Mouse (Mus musculus) hindbrain, postnatal 0 days (tissue): ENCODE measurements at regions not wholly inside any gene's neighbourhood (a gene's known extent, or its start where the extent isn't known, plus 50 kb on each side); places are given as distances from the start of the nearest gene placed in this dataset.

Experiments
- ATAC-seq: fragments of 200-750 bp; cut with Nextera tagmentation; 2 replicates; pipeline ENCODE4 v1.8.0; 2017; ENCODE audit warnings: mild to moderate bottlenecking, moderate TSS enrichment, moderate library complexity
- DNase-seq: peaks from one replicate; pipeline ENCODE4 v3.0.0-alpha.2; 2015; ENCODE audit warnings: low spot score
- H3K27ac ChIP-seq: fragments of 300-500 bp; sonication (generic); 2 replicates; pipeline ENCODE4 v1.5.1; 2014; ENCODE audit warnings: mild to moderate bottlenecking
- H3K27me3 ChIP-seq: fragments of 300-500 bp; sonication (generic); 2 replicates; pipeline ENCODE4 v1.6.1; 2014; ENCODE audit warnings: low read length, mixed read lengths; ENCODE audit not compliant: insufficient read depth
- H3K36me3 ChIP-seq: fragments of 300-500 bp; sonication (generic); 2 replicates; pipeline ENCODE4 v1.6.1; 2014; ENCODE audit warnings: low read length, mixed read lengths; ENCODE audit not compliant: insufficient read depth
- H3K4me1 ChIP-seq: fragments of 300-500 bp; sonication (generic); 2 replicates; pipeline ENCODE4 v1.6.1; 2014; ENCODE audit warnings: antibody characterized with exemption, low read length, mixed read lengths; ENCODE audit not compliant: insufficient read depth
- H3K4me2 ChIP-seq: fragments of 300-500 bp; sonication (generic); 2 replicates; pipeline ENCODE4 v1.6.1; 2014; ENCODE audit warnings: low read depth, mild to moderate bottlenecking, low read length, moderate library complexity, mixed read lengths
- H3K4me3 ChIP-seq: fragments of 300-500 bp; sonication (generic); 2 replicates; pipeline ENCODE4 v1.5.1; 2014; ENCODE audit warnings: low read length
- H3K9ac ChIP-seq: fragments of 300-500 bp; sonication (generic); replicated peaks from 2 replicates; pipeline ENCODE4 v1.6.1; 2014; ENCODE audit warnings: mild to moderate bottlenecking, low read length, moderate library complexity, mixed read lengths
- H3K9me3 ChIP-seq: fragments of 300-500 bp; sonication (generic); 2 replicates; pipeline ENCODE4 v1.6.1; 2016; ENCODE audit warnings: low read length, mixed read lengths
- CTCF ChIP-seq: IDR thresholded peaks from 2 replicates; pipeline ENCODE4 v1.5.1; 2016; ENCODE audit warnings: antibody characterized with exemption, control low read depth, low read depth
- WGBS: fragments of 180-500 bp; shearing (Covaris S2); extraction: QIAGEN DNeasy Blood & Tissue Kit; methylation state at CpG from one replicate; pipeline ENCODE4 v1.1.7; 2014; 5-methylcytosine and 5-hydroxymethylcytosine counted together

DNA sequence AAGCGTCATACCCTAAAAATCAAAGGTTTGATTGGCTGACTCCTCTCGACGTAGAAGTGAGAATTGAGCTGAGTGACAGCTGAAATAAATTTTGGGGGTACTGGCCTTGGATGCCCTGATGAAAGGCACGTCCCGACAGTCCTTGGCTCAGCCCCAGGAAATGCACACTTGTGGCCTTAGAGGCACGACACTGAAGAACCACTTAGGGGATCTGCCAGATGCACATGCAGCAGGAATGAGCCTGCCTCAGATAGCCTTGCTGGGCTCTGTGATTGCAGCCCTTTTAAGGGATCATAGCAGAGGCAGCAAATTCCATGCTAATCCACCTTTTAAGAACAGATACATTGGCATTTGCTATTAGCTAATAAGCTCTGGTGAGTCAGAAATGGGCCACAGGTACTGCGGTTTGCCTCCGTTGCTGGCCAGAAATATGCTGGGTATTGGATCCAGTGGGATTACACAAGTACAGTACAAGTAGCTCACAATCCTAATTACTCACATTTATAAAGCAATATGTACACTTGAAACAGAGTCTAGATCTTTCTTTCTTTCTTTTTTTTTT, 1463.3 kb downstream of the Slc22a22 start:
- Histone ChIP-seq H3K4me1 (no peaks in the 10 kb centered on the region), H3K9me3 (no peaks in the 10 kb centered on the region), H3K9ac (no peak overlapping the region), H3K4me2 (no peak overlapping the region), H3K27ac (no peak overlapping the region), H3K4me3 (no peak overlapping the region), H3K27me3 (no peaks in the 10 kb centered on the region), H3K36me3 (no peaks in the 10 kb centered on the region)
- TF ChIP-seq CTCF = no peak
- DNase-seq = no peak
- WGBS = 64% methylated on average over 8 of the region's 8 CpGs
- no peak for ATAC-seq

- no peak overlapping the region for H3K27ac ChIP-seq
- no peaks in the 10 kb centered on the region for H3K4me1 ChIP-seq
- no peak overlapping the region for H3K9ac ChIP-seq
- no peak for ATAC-seq
- no peak for DNase-seq
- no peak for TF ChIP-seq CTCF
- H3K27me3 ChIP-seq = no peaks in the 10 kb centered on the region
- no peaks in the 10 kb centered on the region for H3K9me3 ChIP-seq
- H3K36me3 ChIP-seq = no peaks in the 10 kb centered on the region
- no peak overlapping the region for H3K4me2 ChIP-seq
- no peak overlapping the region for H3K4me3 ChIP-seq
- WGBS = 51% methylated on average over 5 of the region's 5 CpGs
Observed at GRCm38 (mm10) chr15:56008603-56009174, 1468.7 kb downstream of the Slc22a22 start.

GRCm38 (mm10) chr15:56007376-56007775, 1470.0 kb downstream of the Slc22a22 start:
- Histone ChIP-seq H3K27me3 (no peaks in the 10 kb centered on the region), H3K4me3 (no peak overlapping the region), H3K27ac (no peak overlapping the region), H3K36me3 (no peaks in the 10 kb centered on the region), H3K4me2 (no peak overlapping the region), H3K9me3 (no peaks in the 10 kb centered on the region), H3K9ac (no peak overlapping the region), H3K4me1 (no peaks in the 10 kb centered on the region)
- 82% methylated on average over 3 of the region's 3 CpGs for WGBS
- no peak for ATAC-seq
- no peak for DNase-seq
- no peak for TF ChIP-seq CTCF

DNA sequence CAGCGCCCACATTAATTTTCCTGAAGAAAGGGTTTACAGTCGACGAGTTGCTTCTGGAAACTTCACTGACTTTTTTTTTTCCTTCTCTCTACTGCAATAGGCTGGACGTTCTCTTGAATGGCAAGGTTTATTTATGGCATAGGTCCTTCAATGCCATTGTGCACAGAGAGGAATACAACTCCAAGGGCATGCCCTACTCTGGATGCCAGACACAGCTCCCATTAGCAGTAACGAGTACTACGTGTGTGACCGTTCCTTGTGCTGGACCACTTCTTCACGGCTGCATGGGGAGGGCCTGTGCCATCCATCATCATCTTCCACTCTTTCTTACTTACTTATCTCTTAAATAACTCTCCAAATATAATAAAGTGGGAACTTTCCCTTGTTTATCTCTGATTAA, 1472.1 kb downstream of the Slc22a22 start:
- WGBS = 85% methylated on average over 8 of the region's 8 CpGs
- no peak for DNase-seq

GRCm38 (mm10) chr15:56003921-56004320, 1473.5 kb downstream of the Slc22a22 start:
- DNase-seq (no peak), ATAC-seq (no peak)
- no peaks in the 10 kb centered on the region for H3K4me1 ChIP-seq
- no peak overlapping the region for H3K27ac ChIP-seq
- H3K36me3 ChIP-seq = no peaks in the 10 kb centered on the region
- TF ChIP-seq CTCF = no peak
- no peaks in the 10 kb centered on the region for H3K27me3 ChIP-seq
- H3K4me3 ChIP-seq = no peak overlapping the region
- 91% methylated on average over 3 of the region's 3 CpGs for WGBS
- no peak overlapping the region for H3K9ac ChIP-seq
- H3K9me3 ChIP-seq = no peaks in the 10 kb centered on the region
- no peak overlapping the region for H3K4me2 ChIP-seq

More for the DNA sequence above, 1472.1 kb downstream of the Slc22a22 start:
- ATAC-seq = no peak
- no peak overlapping the region for H3K9ac ChIP-seq
- H3K36me3 ChIP-seq = no peaks in the 10 kb centered on the region
- H3K27ac ChIP-seq = no peak overlapping the region
- H3K4me2 ChIP-seq = no peak overlapping the region
- H3K27me3 ChIP-seq = no peaks in the 10 kb centered on the region
- no peaks in the 10 kb centered on the region for H3K4me1 ChIP-seq
- no peaks in the 10 kb centered on the region for H3K9me3 ChIP-seq
- TF ChIP-seq CTCF = no peak
- H3K4me3 ChIP-seq = no peak overlapping the region

DNA sequence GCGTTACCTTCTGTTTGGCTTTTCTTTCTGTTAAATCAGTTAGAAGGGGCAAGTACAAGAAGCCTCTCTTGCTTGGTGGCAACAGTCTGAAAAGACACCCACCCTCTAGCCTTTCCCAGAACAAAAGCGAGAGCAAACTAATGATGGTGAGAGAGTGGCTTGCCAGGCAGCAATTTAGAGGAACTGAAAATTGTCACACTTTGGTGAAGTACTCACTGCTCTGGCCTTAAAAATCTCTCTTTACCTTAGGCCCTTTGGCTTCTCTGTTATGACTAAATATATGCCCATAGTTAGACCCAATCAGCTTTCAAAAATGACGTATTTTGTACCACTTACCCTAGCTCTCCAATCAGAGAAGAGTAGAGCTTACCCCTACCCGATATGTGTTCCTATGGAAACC, 1477.8 kb downstream of the Slc22a22 start:
- TF ChIP-seq CTCF = no peak
- ATAC-seq = no peak
- WGBS = 93% methylated on average over 4 of the region's 4 CpGs

DNA sequence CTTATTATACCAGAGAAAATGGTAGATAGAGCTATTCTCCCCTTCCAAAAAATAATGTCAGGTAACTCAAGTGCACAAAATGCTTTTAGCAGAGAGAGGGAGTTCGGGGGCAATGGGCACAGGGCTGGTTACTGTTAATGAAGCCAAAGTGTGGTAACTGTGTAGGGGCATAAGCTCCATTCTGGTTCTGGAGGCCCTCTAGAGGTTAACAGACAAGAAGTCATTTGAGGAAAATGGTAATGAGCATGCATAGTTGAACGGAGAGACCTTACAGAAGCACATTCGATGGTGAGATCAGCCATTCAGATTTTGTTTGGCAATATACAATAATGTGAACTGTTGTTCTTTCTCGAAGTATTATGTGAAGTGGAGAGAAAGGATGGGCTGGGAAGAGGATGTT, 1479.4 kb downstream of the Slc22a22 start:
- no peak for TF ChIP-seq CTCF
- Histone ChIP-seq H3K4me3 (no peak overlapping the region), H3K27ac (no peak overlapping the region), H3K27me3 (no peaks in the 10 kb centered on the region), H3K9me3 (no peaks in the 10 kb centered on the region), H3K36me3 (no peaks in the 10 kb centered on the region), H3K4me1 (no peaks in the 10 kb centered on the region), H3K9ac (no peak overlapping the region), H3K4me2 (no peak overlapping the region)
- 72% methylated on average over 4 of the region's 4 CpGs for WGBS
- DNase-seq (no peak), ATAC-seq (no peak)

More for the DNA sequence above, 1477.8 kb downstream of the Slc22a22 start:
- H3K27me3 ChIP-seq = no peaks in the 10 kb centered on the region
- H3K4me3 ChIP-seq = no peak overlapping the region
- H3K9me3 ChIP-seq = no peaks in the 10 kb centered on the region
- no peak overlapping the region for H3K4me2 ChIP-seq
- no peak overlapping the region for H3K9ac ChIP-seq
- H3K36me3 ChIP-seq = no peaks in the 10 kb centered on the region
- DNase-seq = no peak
- H3K4me1 ChIP-seq = no peaks in the 10 kb centered on the region
- no peak overlapping the region for H3K27ac ChIP-seq
